Mouse (Mus musculus): ENCODE data around the gene Pidd1.

DNA sequence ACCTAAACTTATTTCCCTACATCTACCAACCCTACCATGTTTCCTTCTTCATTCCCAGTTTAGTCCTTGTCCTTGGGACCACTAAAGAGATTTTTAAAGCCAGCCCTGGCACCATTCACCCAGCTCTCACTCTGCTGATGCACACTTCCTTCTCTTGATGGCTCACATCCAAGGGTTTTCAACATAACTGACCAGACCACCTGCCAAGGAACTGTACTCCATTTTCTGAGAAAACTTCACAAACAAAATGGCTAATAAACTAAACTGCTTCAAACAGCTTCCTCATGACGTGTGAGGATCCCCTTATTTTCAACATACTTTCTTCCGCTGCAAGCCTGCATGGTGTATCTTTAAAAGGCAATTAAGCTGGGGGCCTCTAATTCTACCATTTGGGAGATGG lies 9.8 kb upstream of the Pidd1 start:
- TF ChIP-seq CTCF (IDR thresholded peaks at IDR 0.05) (no peak), POLR2A (IDR thresholded peaks at IDR 0.05; ENCODE audit: insufficient read depth, low read depth, low read length) (no peak)

All from heart, adult 2 months (tissue).